Mouse (Mus musculus): ENCODE data around the gene Vwce. TPM values are rescaled to one million over a fixed set of nuclear protein-coding genes. Genes with fewer than 3 reads are reported as not detected.

Gene Vwce
- polyA plus RNA-seq, 1 experiment from 2014 or later: 0.19 TPM

DNA sequence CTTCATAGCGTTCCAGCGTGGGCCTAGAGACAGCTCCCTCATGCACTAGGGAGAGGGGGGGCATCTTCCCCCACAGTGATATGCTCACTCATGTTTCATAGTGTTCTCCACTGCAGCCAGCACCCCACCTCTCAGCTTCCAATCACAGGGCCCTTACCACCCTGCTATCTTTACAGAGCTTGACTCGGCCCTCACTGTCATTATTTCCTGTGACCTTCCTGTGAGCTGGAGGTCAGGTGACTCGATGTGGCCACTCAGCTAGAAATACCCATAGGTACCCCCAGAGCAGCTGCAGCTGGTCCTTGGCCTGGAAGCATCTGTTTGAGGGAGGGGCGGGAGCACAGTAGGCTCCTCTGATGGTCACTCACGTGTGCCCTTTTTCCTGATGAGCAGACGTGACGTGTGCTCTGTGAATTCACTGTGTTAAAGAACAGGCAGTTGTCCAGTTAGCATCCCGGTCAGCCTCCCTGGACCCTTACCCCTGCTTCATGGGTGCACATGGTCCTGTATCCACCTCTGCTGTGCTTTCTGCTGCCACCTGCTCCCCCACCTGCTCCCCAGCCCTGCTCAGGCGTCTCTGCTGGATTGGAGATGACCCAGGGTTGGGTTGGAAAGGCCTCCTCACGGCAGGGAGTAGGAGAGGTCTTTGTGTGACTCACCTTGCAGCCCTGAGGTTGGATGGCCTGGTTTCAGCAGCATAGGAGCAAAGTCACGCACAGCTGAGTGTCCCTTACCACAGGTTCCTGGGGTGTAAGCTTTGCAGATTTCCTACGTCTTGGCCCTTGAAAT is 73.3 kb downstream of the Vwce start:
- no peak for DNase-seq (ENCODE audit: low spot score)
- Histone ChIP-seq H3K9me3 (replicated peaks; ENCODE audit: control insufficient read depth, low read length) (no peaks in the 10 kb centered on the region), H3K4me3 (ENCODE audit: low read depth, low read length) (no peak overlapping the region), H3K27ac (ENCODE audit: low read depth, low read length) (no peak overlapping the region), H3K4me2 (ENCODE audit: low read length) (no peak overlapping the region), H3K27me3 (replicated peaks; ENCODE audit: control insufficient read depth, insufficient read depth, low read length) (no peaks in the 10 kb centered on the region), H3K36me3 (ENCODE audit: control insufficient read depth, insufficient read depth, low read length) (peaks cover 44% of the 10 kb centered on the region), H3K4me1 (ENCODE audit: control insufficient read depth, insufficient read depth, low read length) (peaks cover 17% of the 10 kb centered on the region), H3K9ac (ENCODE audit: low read length) (no peak overlapping the region)
- 84% methylated on average over 13 of the region's 13 CpGs for WGBS
- no peak for ATAC-seq

DNA sequence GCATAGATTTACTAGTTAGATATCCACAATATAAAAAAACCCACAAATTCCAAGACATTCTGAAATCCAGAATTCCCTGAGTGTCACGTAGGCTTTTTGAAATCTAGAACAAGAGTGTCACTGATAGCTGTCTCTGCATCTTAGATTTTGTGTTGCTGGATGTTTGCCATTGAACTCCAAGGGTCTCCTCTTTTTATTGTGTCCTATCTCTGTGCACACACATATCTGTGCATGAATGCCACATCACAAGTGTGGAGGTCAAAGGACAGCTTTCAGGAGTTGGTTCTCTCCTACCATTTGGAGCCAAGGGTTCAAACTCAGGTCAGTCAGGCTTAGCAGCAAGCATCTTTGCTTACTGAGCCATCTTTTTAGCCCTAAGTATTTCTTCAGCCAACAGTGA is 73.9 kb downstream of the Vwce start:
- Histone ChIP-seq H3K27ac (ENCODE audit: low read depth, low read length) (no peak overlapping the region), H3K4me3 (ENCODE audit: low read depth, low read length) (no peak overlapping the region), H3K9ac (ENCODE audit: low read length) (no peak overlapping the region), H3K27me3 (replicated peaks; ENCODE audit: control insufficient read depth, insufficient read depth, low read length) (no peaks in the 10 kb centered on the region), H3K4me1 (ENCODE audit: control insufficient read depth, insufficient read depth, low read length) (peaks cover 17% of the 10 kb centered on the region), H3K36me3 (ENCODE audit: control insufficient read depth, insufficient read depth, low read length) (peaks cover 50% of the 10 kb centered on the region), H3K4me2 (ENCODE audit: low read length) (no peak overlapping the region), H3K9me3 (replicated peaks; ENCODE audit: control insufficient read depth, low read length) (no peaks in the 10 kb centered on the region)
- 92% methylated on average over 1 of the region's 1 CpGs for WGBS
- ATAC-seq: no peak
- no peak for DNase-seq (ENCODE audit: low spot score)

DNA sequence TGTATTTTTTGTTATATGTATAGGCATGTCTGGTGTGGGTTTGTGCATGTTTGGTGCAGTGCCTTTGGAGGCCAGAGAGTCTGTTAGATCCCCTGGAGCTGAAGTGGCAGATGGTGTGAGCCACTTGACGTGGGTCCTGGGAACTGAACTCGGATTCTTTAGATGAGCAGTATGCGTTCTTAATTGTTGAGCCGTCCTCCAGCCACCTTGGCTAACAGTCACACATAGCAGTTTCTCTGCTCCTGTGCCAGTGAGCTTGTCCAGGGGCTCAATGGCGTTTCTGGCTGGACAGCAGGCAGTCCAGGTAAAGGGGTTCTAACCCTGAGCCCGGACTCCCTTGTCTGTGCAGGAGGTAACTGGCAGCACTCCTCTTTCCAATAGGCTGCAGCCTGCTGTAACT is 74.9 kb downstream of the Vwce start:
- Histone ChIP-seq H3K4me2 (ENCODE audit: low read length) (no peak overlapping the region), H3K27ac (ENCODE audit: low read depth, low read length) (peak overlapping the region; percentile 97), H3K4me3 (ENCODE audit: low read depth, low read length) (no peak overlapping the region), H3K4me1 (ENCODE audit: control insufficient read depth, insufficient read depth, low read length) (peaks cover 17% of the 10 kb centered on the region), H3K9ac (ENCODE audit: low read length) (peak overlapping the region; percentile 35; the same call in 1 of the 2 replicates), H3K9me3 (replicated peaks; ENCODE audit: control insufficient read depth, low read length) (no peaks in the 10 kb centered on the region), H3K27me3 (replicated peaks; ENCODE audit: control insufficient read depth, insufficient read depth, low read length) (no peaks in the 10 kb centered on the region), H3K36me3 (ENCODE audit: control insufficient read depth, insufficient read depth, low read length) (peaks cover 60% of the 10 kb centered on the region)
- ATAC-seq: no peak; the same call in 1 of the 2 replicates
- no peak for DNase-seq (ENCODE audit: low spot score)
- 35% methylated on average over 6 of the region's 6 CpGs for WGBS

DNA sequence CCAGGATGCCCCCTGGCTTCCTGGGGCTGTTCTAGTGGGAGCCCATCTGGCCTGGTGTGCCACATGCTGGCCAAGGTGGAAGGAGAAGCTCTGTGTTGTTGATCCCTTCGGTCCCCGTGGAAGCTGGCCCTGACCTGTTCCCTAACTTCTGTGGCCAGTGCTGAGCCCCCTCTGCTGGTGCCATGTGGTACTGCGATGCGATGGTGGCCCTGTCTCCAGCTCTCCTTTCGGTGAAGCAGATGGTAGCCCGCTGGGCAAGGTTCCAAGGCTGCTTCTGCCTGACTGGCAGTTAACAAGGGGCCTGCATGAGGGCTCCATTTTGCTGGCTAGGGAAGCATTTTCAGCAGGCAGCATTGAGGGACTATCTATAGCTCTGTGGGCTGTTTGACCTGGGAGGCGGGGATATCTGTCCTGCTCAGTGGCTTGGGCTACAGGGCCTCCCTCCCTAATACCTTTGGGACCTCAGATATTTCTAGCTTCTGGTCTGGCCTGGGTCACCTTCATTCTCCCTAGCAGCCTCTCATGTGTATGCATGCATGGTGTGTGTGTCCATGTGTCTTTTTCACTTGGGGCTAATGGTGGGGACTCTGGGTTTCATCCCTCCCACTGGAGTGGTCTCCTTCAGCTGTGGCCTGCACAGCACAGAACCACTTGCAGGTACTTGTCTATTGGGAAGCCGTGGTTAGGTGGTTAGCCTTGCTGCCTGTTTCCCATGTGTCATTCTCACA is 75.5 kb downstream of the Vwce start:
- peaks cover 63% of the 10 kb centered on the region for H3K36me3 ChIP-seq (ENCODE audit: control insufficient read depth, insufficient read depth, low read length)
- no peaks in the 10 kb centered on the region for H3K27me3 ChIP-seq (replicated peaks; ENCODE audit: control insufficient read depth, insufficient read depth, low read length)
- ATAC-seq (peak; percentile 93), DNase-seq (ENCODE audit: low spot score) (peak; percentile 99)
- H3K4me3 ChIP-seq (ENCODE audit: low read depth, low read length): no peak overlapping the region
- peak overlapping the region; percentile 21; the same call in 1 of the 2 replicates for H3K4me2 ChIP-seq (ENCODE audit: low read length)
- WGBS: 13% methylated on average over 8 of the region's 8 CpGs
- H3K4me1 ChIP-seq (ENCODE audit: control insufficient read depth, insufficient read depth, low read length): peaks cover 17% of the 10 kb centered on the region
- H3K9me3 ChIP-seq (replicated peaks; ENCODE audit: control insufficient read depth, low read length): no peaks in the 10 kb centered on the region
- H3K27ac ChIP-seq (ENCODE audit: low read depth, low read length): peak overlapping the region; percentile 97
- peak overlapping the region; percentile 35; the same call in 1 of the 2 replicates for H3K9ac ChIP-seq (ENCODE audit: low read length)

DNA sequence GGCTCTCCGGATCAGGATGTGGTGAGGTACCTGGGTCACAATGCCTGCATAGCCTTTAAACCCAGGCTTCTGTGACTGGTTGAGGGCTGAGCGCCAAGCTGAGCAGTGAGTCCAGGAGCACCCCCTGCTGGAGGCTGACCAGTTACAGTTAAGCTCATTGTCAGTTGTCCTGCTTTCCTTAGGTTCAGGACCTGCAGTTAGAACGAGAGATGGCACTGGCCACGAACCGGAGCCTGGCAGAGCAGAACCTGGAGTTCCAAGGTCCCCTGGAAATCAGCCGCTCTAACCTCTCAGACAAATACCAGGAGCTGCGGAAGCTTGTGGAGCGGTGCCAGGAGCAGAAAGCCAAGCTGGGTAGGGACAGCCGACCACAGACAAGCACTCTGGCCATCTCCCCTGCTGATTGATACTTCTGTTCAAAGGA is 76.1 kb downstream of the Vwce start:
- peaks cover 63% of the 10 kb centered on the region for H3K36me3 ChIP-seq (ENCODE audit: control insufficient read depth, insufficient read depth, low read length)
- H3K4me1 ChIP-seq (ENCODE audit: control insufficient read depth, insufficient read depth, low read length): peaks cover 17% of the 10 kb centered on the region
- H3K9me3 ChIP-seq (replicated peaks; ENCODE audit: control insufficient read depth, low read length): no peaks in the 10 kb centered on the region
- DNase-seq (ENCODE audit: low spot score) (peak; percentile 75), ATAC-seq (peak; percentile 49)
- 56% methylated on average over 9 of the region's 9 CpGs for WGBS
- no peak overlapping the region for H3K4me3 ChIP-seq (ENCODE audit: low read depth, low read length)
- H3K27ac ChIP-seq (ENCODE audit: low read depth, low read length): peak overlapping the region; percentile 97
- H3K4me2 ChIP-seq (ENCODE audit: low read length): peak overlapping the region; percentile 21; the same call in 1 of the 2 replicates
- H3K27me3 ChIP-seq (replicated peaks; ENCODE audit: control insufficient read depth, insufficient read depth, low read length): no peaks in the 10 kb centered on the region
- peak overlapping the region; percentile 30; the same call in 1 of the 2 replicates for H3K9ac ChIP-seq (ENCODE audit: low read length)

DNA sequence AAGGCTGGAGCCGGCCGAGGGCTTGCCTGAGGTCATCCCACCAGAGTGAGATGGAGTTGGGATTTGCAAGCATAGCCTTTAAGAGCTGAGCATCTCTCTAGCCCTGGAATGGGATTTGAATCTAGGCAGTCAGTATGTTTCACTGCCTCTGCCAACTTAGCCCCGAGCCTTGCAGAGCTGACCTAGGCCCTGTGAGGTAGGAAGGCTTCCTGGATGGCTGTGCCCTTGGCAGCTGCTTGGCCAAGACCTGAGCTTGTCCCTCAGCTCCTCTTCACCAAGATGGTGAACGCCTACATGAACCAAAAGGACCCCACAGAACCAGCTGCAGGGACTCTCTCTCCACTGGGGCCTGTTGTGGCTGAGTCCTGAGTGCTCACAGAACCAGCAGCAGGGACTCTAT is 76.7 kb downstream of the Vwce start:
- Histone ChIP-seq H3K27me3 (replicated peaks; ENCODE audit: control insufficient read depth, insufficient read depth, low read length) (no peaks in the 10 kb centered on the region), H3K9me3 (replicated peaks; ENCODE audit: control insufficient read depth, low read length) (no peaks in the 10 kb centered on the region), H3K36me3 (ENCODE audit: control insufficient read depth, insufficient read depth, low read length) (peaks cover 63% of the 10 kb centered on the region), H3K4me3 (ENCODE audit: low read depth, low read length) (no peak overlapping the region), H3K27ac (ENCODE audit: low read depth, low read length) (peak overlapping the region; percentile 97), H3K4me1 (ENCODE audit: control insufficient read depth, insufficient read depth, low read length) (peaks cover 17% of the 10 kb centered on the region), H3K4me2 (ENCODE audit: low read length) (no peak overlapping the region), H3K9ac (ENCODE audit: low read length) (no peak overlapping the region; the same call in 1 of the 2 replicates)
- no peak for DNase-seq (ENCODE audit: low spot score)
- WGBS: 88% methylated on average over 4 of the region's 4 CpGs
- ATAC-seq: no peak

DNA sequence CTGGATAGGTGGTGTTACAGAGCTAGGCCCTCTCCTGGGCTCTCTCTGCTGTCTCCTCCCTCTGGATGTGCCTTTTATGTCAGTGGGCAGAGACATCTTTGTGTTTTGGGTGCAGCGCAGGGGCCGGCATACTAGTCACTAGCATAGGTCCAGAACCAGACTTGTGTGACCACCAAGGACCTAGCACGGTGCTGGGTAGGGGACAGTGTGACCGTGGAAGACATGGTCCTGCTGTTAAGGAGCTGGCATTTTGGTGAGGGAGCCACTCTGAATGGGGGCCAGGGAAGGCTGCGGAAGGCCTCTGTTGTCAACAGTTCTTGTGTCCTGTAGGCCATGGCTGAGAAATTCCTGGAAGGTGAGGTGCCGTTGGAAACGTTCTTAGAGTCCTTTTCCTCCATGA is 78.2 kb downstream of the Vwce start:
- no peak overlapping the region for H3K4me3 ChIP-seq (ENCODE audit: low read depth, low read length)
- H3K27me3 ChIP-seq (replicated peaks; ENCODE audit: control insufficient read depth, insufficient read depth, low read length): no peaks in the 10 kb centered on the region
- H3K4me2 ChIP-seq (ENCODE audit: low read length): no peak overlapping the region
- H3K27ac ChIP-seq (ENCODE audit: low read depth, low read length): no peak overlapping the region
- peaks cover 17% of the 10 kb centered on the region for H3K4me1 ChIP-seq (ENCODE audit: control insufficient read depth, insufficient read depth, low read length)
- no peaks in the 10 kb centered on the region for H3K9me3 ChIP-seq (replicated peaks; ENCODE audit: control insufficient read depth, low read length)
- H3K36me3 ChIP-seq (ENCODE audit: control insufficient read depth, insufficient read depth, low read length): peaks cover 54% of the 10 kb centered on the region
- DNase-seq (ENCODE audit: low spot score): no peak
- H3K9ac ChIP-seq (ENCODE audit: low read length): no peak overlapping the region
- 97% methylated on average over 7 of the region's 7 CpGs for WGBS
- no peak for ATAC-seq

DNA sequence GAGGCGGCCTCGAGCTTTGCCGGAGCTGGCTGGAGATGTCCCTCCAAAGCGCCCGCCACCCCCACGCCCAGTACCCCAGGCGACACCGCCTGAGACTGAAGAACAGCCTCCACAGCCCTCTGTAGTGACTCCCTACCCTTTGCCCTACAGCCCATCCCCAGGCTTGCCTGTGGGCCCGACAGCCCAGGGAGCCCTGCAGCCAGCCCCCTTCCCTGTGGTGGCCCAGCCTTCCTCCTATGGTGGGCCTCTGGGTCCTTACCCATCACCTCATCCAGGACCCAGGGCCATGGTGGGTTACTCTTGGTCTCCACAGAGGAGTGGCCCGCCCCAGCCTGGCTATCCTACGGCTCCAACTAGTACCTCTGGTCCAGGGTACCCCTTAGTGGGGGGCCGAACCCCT is 78.6 kb downstream of the Vwce start:
- no peak overlapping the region for H3K27ac ChIP-seq (ENCODE audit: low read depth, low read length)
- peaks cover 17% of the 10 kb centered on the region for H3K4me1 ChIP-seq (ENCODE audit: control insufficient read depth, insufficient read depth, low read length)
- no peaks in the 10 kb centered on the region for H3K27me3 ChIP-seq (replicated peaks; ENCODE audit: control insufficient read depth, insufficient read depth, low read length)
- ATAC-seq (no peak), DNase-seq (ENCODE audit: low spot score) (no peak)
- H3K9ac ChIP-seq (ENCODE audit: low read length): no peak overlapping the region
- H3K9me3 ChIP-seq (replicated peaks; ENCODE audit: control insufficient read depth, low read length): no peaks in the 10 kb centered on the region
- H3K4me2 ChIP-seq (ENCODE audit: low read length): no peak overlapping the region
- H3K36me3 ChIP-seq (ENCODE audit: control insufficient read depth, insufficient read depth, low read length): peaks cover 49% of the 10 kb centered on the region
- no peak overlapping the region for H3K4me3 ChIP-seq (ENCODE audit: low read depth, low read length)
- WGBS: 95% methylated on average over 12 of the region's 12 CpGs

DNA sequence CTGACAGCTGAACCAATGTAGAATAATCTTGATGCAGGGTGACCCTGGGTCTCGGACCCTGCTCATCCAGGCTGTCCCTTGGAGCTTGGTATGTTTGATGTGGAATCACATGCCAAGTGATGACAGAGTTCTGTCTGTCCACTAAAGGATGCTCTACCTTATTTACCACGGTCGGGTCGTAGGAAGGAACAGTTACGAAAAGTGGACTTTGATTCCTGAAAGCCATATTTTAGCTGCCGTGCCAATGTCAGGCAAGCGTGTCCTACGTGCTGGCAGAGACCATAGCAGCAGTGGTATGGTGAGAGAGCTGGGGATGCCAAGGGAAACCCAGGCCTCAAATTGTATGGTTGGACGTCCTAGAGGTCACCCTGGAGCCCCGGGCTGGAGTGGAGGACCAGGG is 79.5 kb downstream of the Vwce start:
- no peak overlapping the region for H3K9ac ChIP-seq (ENCODE audit: low read length)
- 94% methylated on average over 10 of the region's 10 CpGs for WGBS
- H3K36me3 ChIP-seq (ENCODE audit: control insufficient read depth, insufficient read depth, low read length): peaks cover 41% of the 10 kb centered on the region
- no peak overlapping the region for H3K4me2 ChIP-seq (ENCODE audit: low read length)
- DNase-seq (ENCODE audit: low spot score): no peak
- no peaks in the 10 kb centered on the region for H3K27me3 ChIP-seq (replicated peaks; ENCODE audit: control insufficient read depth, insufficient read depth, low read length)
- no peak overlapping the region for H3K4me3 ChIP-seq (ENCODE audit: low read depth, low read length)
- H3K9me3 ChIP-seq (replicated peaks; ENCODE audit: control insufficient read depth, low read length): no peaks in the 10 kb centered on the region
- peaks cover 17% of the 10 kb centered on the region for H3K4me1 ChIP-seq (ENCODE audit: control insufficient read depth, insufficient read depth, low read length)
- H3K27ac ChIP-seq (ENCODE audit: low read depth, low read length): no peak overlapping the region
- no peak for ATAC-seq

Data from forebrain, embryonic 14.5 days (tissue).